Mouse (Mus musculus) MEL (cell line): ENCODE data around the gene Nmrk1. TPM values are rescaled to one million over a fixed set of nuclear protein-coding genes. Genes with fewer than 3 reads are reported as not detected.

Source experiments
- DNase-seq: peaks from one replicate; pipeline ENCODE4 v3.0.0; 2011; ENCODE audit warnings: low read depth, low spot score
- H3K27ac ChIP-seq: 2 replicates; pipeline ENCODE4 v1.5.1; 2012; ENCODE audit warnings: low read depth, mild to moderate bottlenecking, control low read depth, low read length, moderate library complexity; ENCODE audit not compliant: control insufficient read depth
- H3K27me3 ChIP-seq, 2 experiments: fragments of 150-350 bp in 1 of 2; sonication (generic) in 1 of 2; 2 replicates each; pipeline ENCODE4 v1.6.1; 2012; ENCODE audit warnings: low read length in 2 of 2, mild to moderate bottlenecking in 2 of 2, improper control_type of control experiment in 1 of 2, moderate library complexity in 1 of 2; ENCODE audit not compliant: insufficient read depth in 2 of 2, control insufficient read depth in 1 of 2
- H3K36me3 ChIP-seq, 2 experiments: 2 replicates each; pipeline ENCODE4 v1.6.1; 2012 to 2014; ENCODE audit warnings: low read length in 2 of 2, improper control_type of control experiment in 1 of 2, inconsistent platforms in 1 of 2, mild to moderate bottlenecking in 1 of 2; ENCODE audit not compliant: insufficient read depth in 2 of 2, control insufficient read depth in 1 of 2
- H3K4me1 ChIP-seq, 2 experiments: fragments of 150-350 bp in 1 of 2; sonication (generic) in 1 of 2; 2 replicates each; pipeline ENCODE4 v1.6.1; 2012; ENCODE audit warnings: low read length in 2 of 2, improper control_type of control experiment in 1 of 2, mild to moderate bottlenecking in 1 of 2; ENCODE audit not compliant: insufficient read depth in 2 of 2, control insufficient read depth in 1 of 2
- H3K4me3 ChIP-seq, 2 experiments: fragments of 150-350 bp in 1 of 2; sonication (generic) in 1 of 2; 2 replicates each; pipeline ENCODE4 v1.5.1; 2012; ENCODE audit warnings: low read depth in 2 of 2, low read length in 2 of 2, mild to moderate bottlenecking in 2 of 2, moderate library complexity in 2 of 2, control low read depth in 1 of 2, improper control_type of control experiment in 1 of 2; ENCODE audit not compliant: control insufficient read depth in 1 of 2, insufficient read depth in 1 of 2
- H3K79me2 ChIP-seq: 2 replicates; pipeline ENCODE4 v1.6.1; 2012; ENCODE audit warnings: mild to moderate bottlenecking, low read length, moderate library complexity; ENCODE audit not compliant: control insufficient read depth, poor library complexity, insufficient read depth
- H3K9ac ChIP-seq: 2 replicates; pipeline ENCODE4 v1.6.1; 2012; ENCODE audit warnings: low read depth, mild to moderate bottlenecking, control low read depth, low read length, moderate library complexity; ENCODE audit not compliant: control insufficient read depth, poor library complexity, severe bottlenecking
- H3K9me3 ChIP-seq: fragments of 150-350 bp; sonication (generic); replicated peaks from 2 replicates; pipeline ENCODE4 v1.6.1; 2012; ENCODE audit warnings: mild to moderate bottlenecking, low read length, improper control_type of control experiment, moderate library complexity; ENCODE audit not compliant: insufficient read depth
- BHLHE40 ChIP-seq: IDR thresholded peaks from 2 replicates; pipeline ENCODE4 v1.6.1; 2012; ENCODE audit warnings: low read depth, mild to moderate bottlenecking, inconsistent platforms, low read length, improper control_type of control experiment, borderline replicate concordance
- CHD1 ChIP-seq: IDR thresholded peaks from 2 replicates; pipeline ENCODE4 v1.6.1; 2012; ENCODE audit warnings: low read depth, mild to moderate bottlenecking, inconsistent platforms, low read length, improper control_type of control experiment
- CTCF ChIP-seq, 3 experiments: IDR thresholded peaks in 2 of 3; conservative IDR thresholded peaks in 1 of 3; 2 replicates each; pipeline ENCODE4 v1.5.1; 2011 to 2012; ENCODE audit warnings: low read length in 3 of 3, low read depth in 2 of 3, mild to moderate bottlenecking in 2 of 3, improper control_type of control experiment in 1 of 3, inconsistent platforms in 1 of 3, mixed read lengths in 1 of 3, moderate library complexity in 1 of 3; ENCODE audit not compliant: control insufficient read depth in 1 of 3, insufficient read depth in 1 of 3, poor library complexity in 1 of 3, severe bottlenecking in 1 of 3
- E2F4 ChIP-seq: IDR thresholded peaks from 2 replicates; pipeline ENCODE4 v1.6.1; 2011; ENCODE audit warnings: low read depth, low read length, improper control_type of control experiment, borderline replicate concordance
- ETS1 ChIP-seq: IDR thresholded peaks from 2 replicates; pipeline ENCODE4 v1.6.1; 2012; ENCODE audit warnings: low read depth, mild to moderate bottlenecking, inconsistent platforms, low read length, improper control_type of control experiment, moderate library complexity
- GATA1 ChIP-seq: IDR thresholded peaks from 2 replicates; pipeline ENCODE4 v1.6.1; 2011; ENCODE audit warnings: low read depth, low read length, improper control_type of control experiment
- JUND ChIP-seq: IDR thresholded peaks from 2 replicates; pipeline ENCODE4 v1.6.1; 2011; ENCODE audit warnings: low read depth, mild to moderate bottlenecking, improper control_type of control experiment, low read length
- KAT2A ChIP-seq: conservative IDR thresholded peaks from 2 replicates; pipeline ENCODE4 v1.6.1; 2012; ENCODE audit warnings: low read depth, low read length, improper control_type of control experiment, inconsistent platforms
- MAZ ChIP-seq: IDR thresholded peaks from 2 replicates; pipeline ENCODE4 v1.6.1; 2012; ENCODE audit warnings: low read depth, mild to moderate bottlenecking, inconsistent platforms, low read length, improper control_type of control experiment
- MYB ChIP-seq: IDR thresholded peaks from 2 replicates; pipeline ENCODE4 v1.6.1; 2011; ENCODE audit warnings: mild to moderate bottlenecking, low read depth, low read length, improper control_type of control experiment
- NRF1 ChIP-seq: IDR thresholded peaks from 2 replicates; pipeline ENCODE4 v1.6.1; 2014; ENCODE audit warnings: low read depth, mild to moderate bottlenecking, inconsistent platforms, low read length, improper control_type of control experiment, moderate library complexity; ENCODE audit not compliant: poor library complexity, insufficient read depth, severe bottlenecking
- POLR2AphosphoS2 ChIP-seq: IDR thresholded peaks from 2 replicates; pipeline ENCODE4 v1.6.1; 2011; ENCODE audit warnings: low read length, improper control_type of control experiment
- RAD21 ChIP-seq: IDR thresholded peaks from 2 replicates; pipeline ENCODE4 v1.6.1; 2011; ENCODE audit warnings: mild to moderate bottlenecking, low read depth, low read length, improper control_type of control experiment
- RCOR1 ChIP-seq: IDR thresholded peaks from 2 replicates; pipeline ENCODE4 v1.6.1; 2012; ENCODE audit warnings: low read depth, mild to moderate bottlenecking, inconsistent platforms, low read length, improper control_type of control experiment
- SMC3 ChIP-seq: IDR thresholded peaks from 2 replicates; pipeline ENCODE4 v1.6.1; 2011; ENCODE audit warnings: low read depth, low read length, improper control_type of control experiment
- TCF12 ChIP-seq: IDR thresholded peaks from 2 replicates; pipeline ENCODE4 v1.6.1; 2014; ENCODE audit warnings: low read depth, mild to moderate bottlenecking, inconsistent platforms, low read length, improper control_type of control experiment, moderate library complexity
- USF2 ChIP-seq, 2 experiments: IDR thresholded peaks; 2 replicates each; pipeline ENCODE4 v1.6.1; 2011 to 2012; ENCODE audit warnings: improper control_type of control experiment in 2 of 2, low read length in 2 of 2, borderline replicate concordance in 1 of 2, inconsistent platforms in 1 of 2, low read depth in 1 of 2, mild to moderate bottlenecking in 1 of 2; ENCODE audit not compliant: insufficient read depth in 1 of 2
- ZC3H11A ChIP-seq: IDR thresholded peaks from 2 replicates; pipeline ENCODE4 v1.6.1; 2012; ENCODE audit warnings: low read depth, mild to moderate bottlenecking, inconsistent platforms, low read length, improper control_type of control experiment
- ZMIZ1 ChIP-seq: IDR thresholded peaks from 2 replicates; pipeline ENCODE4 v1.6.1; 2012; ENCODE audit warnings: low read depth, mild to moderate bottlenecking, inconsistent platforms, low read length, improper control_type of control experiment, moderate library complexity
- ZNF384 ChIP-seq: IDR thresholded peaks from 2 replicates; pipeline ENCODE4 v1.6.1; 2012; ENCODE audit warnings: low read depth, mild to moderate bottlenecking, inconsistent platforms, low read length, improper control_type of control experiment
- polyA plus RNA-seq, 2 experiments: library from polyadenylated mRNA; stranded (reverse) in 1 of 2; unstranded in 1 of 2; fragments of >175 nt in 1 of 2; fragments of >200 nt in 1 of 2; gene quantifications; 2 replicates each; pipeline versions ENCODE4 v1.2.1 to v1.2.4; 2012; ENCODE audit warnings: low replicate concordance in 2 of 2, low read depth in 1 of 2; ENCODE audit not compliant: insufficient read length in 2 of 2, insufficient read depth in 1 of 2, missing spikeins in 1 of 2
- total RNA-seq: library from RNA; depleted of rRNA; stranded (reverse); fragments of 300-350 nt; gene quantifications from 2 replicates; pipeline ENCODE4 v1.2.3, GENCODE M21; 2012

The Nmrk1 gene
- total and polyA plus RNA-seq, 3 experiments: 18.5 to 22.5 TPM; not detected in 1

- H3K4me1 ChIP-seq: peaks cover 4 to 18% of the 10 kb centered on the region in 2 experiments; a peak in 3 of 4 replicates
- H3K27ac ChIP-seq: no peak overlapping the region
- peak overlapping the region; percentile 10 to 100; a peak in 3 of 4 replicates for H3K4me3 ChIP-seq
- H3K9me3 ChIP-seq: no peaks in the 10 kb centered on the region
- no peak for DNase-seq
- no peaks in the 10 kb centered on the region for H3K27me3 ChIP-seq
- peaks cover 15 to 19% of the 10 kb centered on the region in 2 experiments for H3K36me3 ChIP-seq
- H3K79me2 ChIP-seq: peaks cover 46% of the 10 kb centered on the region
- no peak for TF ChIP-seq CHD1
- no peak for TF ChIP-seq ZMIZ1
- TF ChIP-seq TCF12: no peak
- no peak for TF ChIP-seq USF2 (IDR thresholded peaks at IDR 0.05; ENCODE audit: borderline replicate concordance in 1 of 2, insufficient read depth in 1 of 2, low read depth in 1 of 2, low read length in 2 of 2)
- TF ChIP-seq E2F4: no peak
- no peak for TF ChIP-seq POLR2AphosphoS2
- peak overlapping the region; percentile 47; the same call in 1 of the 2 replicates for H3K9ac ChIP-seq
These were observed 41.4 kb downstream of the Nmrk1 start for GRCm38 (mm10) chr19:18673116-18673515.

- Histone ChIP-seq H3K27ac (no peak overlapping the region), H3K36me3 (peaks cover 6 to 29% of the 10 kb centered on the region in 2 experiments), H3K9ac (no peak overlapping the region), H3K9me3 (no peaks in the 10 kb centered on the region), H3K79me2 (peaks cover 2% of the 10 kb centered on the region; the same call in 1 of the 2 replicates), H3K4me1 (peaks cover 0 to 4% of the 10 kb centered on the region in 2 experiments; a peak in 2 of 4 replicates), H3K4me3 (no peak overlapping the region), H3K27me3 (no peaks in the 10 kb centered on the region)
- no peak for TF ChIP-seq JUND
- peak; percentile 25 for TF ChIP-seq RAD21
- TF ChIP-seq GATA1: peak; percentile 70
- TF ChIP-seq KAT2A: no peak
- TF ChIP-seq SMC3: peak; percentile 58
- peak in 2 of 3 experiments; percentile 33 to 53; a peak in 4 of 6 replicates for TF ChIP-seq CTCF (IDR thresholded peaks at IDR 0.05 in 2 of 3, conservative IDR thresholded peaks at IDR 0.05 in 1 of 3; ENCODE audit: control insufficient read depth in 1 of 3, insufficient read depth in 1 of 3, low read depth in 2 of 3, low read length in 3 of 3, poor library complexity in 1 of 3, severe bottlenecking in 1 of 3)
- no peak for TF ChIP-seq RCOR1
- peak; percentile 56 for DNase-seq
These were observed 50.4 kb downstream of the Nmrk1 start for GRCm38 (mm10) chr19:18682142-18682541.

GRCm38 (mm10) chr19:18687556-18687955 is 55.8 kb downstream of the Nmrk1 start:
- Histone ChIP-seq H3K4me1 (peaks cover 7 to 8% of the 10 kb centered on the region in 2 experiments), H3K9ac (no peak overlapping the region), H3K4me3 (no peak overlapping the region), H3K27ac (no peak overlapping the region), H3K9me3 (no peaks in the 10 kb centered on the region), H3K79me2 (peaks cover 5% of the 10 kb centered on the region; the same call in 1 of the 2 replicates), H3K27me3 (no peaks in the 10 kb centered on the region), H3K36me3 (peaks cover 13% of the 10 kb centered on the region in 2 experiments)
- no peak for TF ChIP-seq USF2 (IDR thresholded peaks at IDR 0.05; ENCODE audit: borderline replicate concordance in 1 of 2, insufficient read depth in 1 of 2, low read depth in 1 of 2, low read length in 2 of 2)
- TF ChIP-seq CTCF (IDR thresholded peaks at IDR 0.05 in 2 of 3, conservative IDR thresholded peaks at IDR 0.05 in 1 of 3; ENCODE audit: control insufficient read depth in 1 of 3, insufficient read depth in 1 of 3, low read depth in 2 of 3, low read length in 3 of 3, poor library complexity in 1 of 3, severe bottlenecking in 1 of 3): peak; percentile 51 to 93 (median 81)
- no peak for TF ChIP-seq POLR2AphosphoS2
- TF ChIP-seq MYB: no peak
- no peak for TF ChIP-seq ETS1
- TF ChIP-seq RCOR1: no peak
- no peak for TF ChIP-seq GATA1
- TF ChIP-seq SMC3: peak; percentile 71
- no peak for TF ChIP-seq BHLHE40
- TF ChIP-seq MAZ: peak; percentile 73; the same call in 1 of the 2 replicates
- no peak for TF ChIP-seq NRF1
- TF ChIP-seq RAD21: peak; percentile 75
- peak; percentile 47; the same call in 1 of the 2 replicates for TF ChIP-seq ZC3H11A
- TF ChIP-seq ZNF384: no peak
- DNase-seq: peak; percentile 81
